In the genomic region with DNA sequence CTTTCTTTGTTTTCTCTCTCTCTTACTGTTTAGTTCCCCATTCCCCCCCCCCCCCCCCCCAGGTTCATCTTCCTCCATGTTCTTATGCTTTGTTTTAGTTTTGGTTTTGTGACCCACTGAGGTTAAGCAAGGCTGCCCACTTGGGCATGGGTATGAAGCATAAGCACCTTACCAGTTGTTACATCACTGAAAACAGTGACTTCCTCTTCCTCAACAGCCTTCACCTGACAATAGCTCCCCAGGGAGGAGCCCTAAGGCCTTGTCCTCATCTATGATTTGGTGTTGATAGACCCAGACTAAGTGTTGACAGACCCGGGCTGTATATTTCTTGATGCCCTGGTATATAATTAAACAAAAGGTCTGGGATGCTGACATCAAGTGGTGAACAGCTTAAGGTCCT, we compare ENCODE assay signal across 25 mouse cellular contexts.
"Had no signal": no experiment of that assay in that cellular context is flagged by ENCODE, and none has a peak within 500 bp of the region (broad histone marks: within the 10 kb centered on the region; RNA-seq: fewer than 3 reads in every experiment).

No protein-coding gene starts in this region.

- H3K4me3 ChIP-seq: kidney, embryonic 15.5 days; limb, embryonic 12.5 days; limb, embryonic 15.5 days; megakaryocyte, embryonic 14.5 days; midbrain, embryonic 10.5 days; midbrain, embryonic 13.5 days; myocyte; neural tube, embryonic 13.5 days; stomach, embryonic 15.5 days had no signal

- H3K27me3 ChIP-seq: kidney, embryonic 15.5 days; limb, embryonic 12.5 days; limb, embryonic 15.5 days; megakaryocyte, embryonic 14.5 days; midbrain, embryonic 13.5 days; neural tube, embryonic 13.5 days; stomach, embryonic 15.5 days had no signal

- H3K4me1 ChIP-seq: kidney, embryonic 15.5 days; limb, embryonic 15.5 days; midbrain, embryonic 10.5 days; midbrain, embryonic 13.5 days; neural tube, embryonic 13.5 days; stomach, embryonic 15.5 days had no signal

- H3K36me3 ChIP-seq: kidney, embryonic 15.5 days; limb, embryonic 12.5 days; limb, embryonic 15.5 days; midbrain, embryonic 10.5 days; midbrain, embryonic 13.5 days; neural tube, embryonic 13.5 days; stomach, embryonic 15.5 days had no signal

- H3K27ac ChIP-seq: kidney, embryonic 15.5 days; limb, embryonic 12.5 days; limb, embryonic 15.5 days; liver, embryonic 14.5 days; macrophage; midbrain, embryonic 10.5 days; midbrain, embryonic 13.5 days; neural tube, embryonic 13.5 days; stomach, embryonic 15.5 days had no signal

- H3K9me3 ChIP-seq: kidney, embryonic 15.5 days; limb, embryonic 12.5 days; limb, embryonic 15.5 days; megakaryocyte, embryonic 14.5 days; midbrain, embryonic 10.5 days; midbrain, embryonic 13.5 days; neural tube, embryonic 13.5 days; stomach, embryonic 15.5 days had no signal

- DNase-seq: kidney, adult 2 months; kidney, postnatal 10 days; kidney, postnatal 36 days; layer of hippocampus, postnatal 36 days; left cerebral cortex, postnatal 4 days; liver, postnatal 0 days; lung, embryonic 14.5 days; thymus, adult 18-20 months; thymus, postnatal 14 days; thymus, postnatal 4 days had no signal

- H3K9ac ChIP-seq: kidney, embryonic 15.5 days; limb, embryonic 12.5 days; limb, embryonic 15.5 days; liver, embryonic 14.5 days; liver, postnatal 0 days; lung, embryonic 14.5 days; midbrain, embryonic 13.5 days; neural tube, embryonic 13.5 days; stomach, embryonic 15.5 days had no signal

- H3K4me2 ChIP-seq: kidney, embryonic 15.5 days; limb, embryonic 12.5 days; limb, embryonic 15.5 days; liver, embryonic 11.5 days; lung, embryonic 14.5 days; midbrain, embryonic 13.5 days; neural tube, embryonic 13.5 days; stomach, embryonic 15.5 days had no signal

- ATAC-seq: intestine, postnatal 0 days; liver, postnatal 0 days; lung, postnatal 0 days; midbrain, embryonic 13.5 days; midbrain, embryonic 16.5 days had no signal
